Mouse (Mus musculus): ENCODE data around the gene Sap18. TPM values are rescaled to one million over a fixed set of nuclear protein-coding genes. Genes with fewer than 3 reads are reported as not detected.

Gene Sap18
- polyA plus RNA-seq, 1 experiment from 2014 or later: 34.0 TPM

DNA sequence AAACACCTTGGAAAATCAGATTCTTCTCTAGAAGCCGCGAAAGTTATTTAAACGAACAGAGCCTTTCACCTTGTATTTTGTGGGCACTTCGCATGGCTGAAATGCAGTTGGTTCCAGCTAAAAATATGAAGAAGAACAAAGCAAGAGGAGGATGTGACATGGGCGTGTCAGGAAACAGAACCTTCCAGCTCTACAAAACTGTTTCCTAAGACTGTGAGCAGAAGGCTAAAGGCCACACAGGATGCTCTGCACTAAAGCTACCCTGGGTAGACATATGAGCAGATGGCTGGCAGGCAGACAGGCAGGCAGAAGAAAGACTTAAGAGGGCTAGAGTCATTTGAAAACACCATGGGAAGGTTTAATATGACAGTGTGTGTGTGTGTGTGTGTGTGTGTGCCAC lies 28.9 kb upstream of the Sap18 start:
- H3K9ac ChIP-seq: no peak overlapping the region
- no peaks in the 10 kb centered on the region for H3K36me3 ChIP-seq (replicated peaks; ENCODE audit: control insufficient read depth, insufficient read depth)
- ATAC-seq (ENCODE audit: low FRiP score): no peak
- H3K27me3 ChIP-seq (ENCODE audit: control insufficient read depth, insufficient read depth, low read length): no peaks in the 10 kb centered on the region
- H3K4me2 ChIP-seq (replicated peaks): no peak overlapping the region
- no peaks in the 10 kb centered on the region for H3K4me1 ChIP-seq (replicated peaks; ENCODE audit: control insufficient read depth, insufficient read depth, low read length)
- H3K9me3 ChIP-seq (ENCODE audit: control insufficient read depth, low read length): no peaks in the 10 kb centered on the region
- WGBS: 93% methylated on average over 5 of the region's 5 CpGs
- no peak for DNase-seq (ENCODE audit: low spot score)
- H3K27ac ChIP-seq: no peak overlapping the region
- no peak overlapping the region for H3K4me3 ChIP-seq (replicated peaks; ENCODE audit: low read length)

DNA sequence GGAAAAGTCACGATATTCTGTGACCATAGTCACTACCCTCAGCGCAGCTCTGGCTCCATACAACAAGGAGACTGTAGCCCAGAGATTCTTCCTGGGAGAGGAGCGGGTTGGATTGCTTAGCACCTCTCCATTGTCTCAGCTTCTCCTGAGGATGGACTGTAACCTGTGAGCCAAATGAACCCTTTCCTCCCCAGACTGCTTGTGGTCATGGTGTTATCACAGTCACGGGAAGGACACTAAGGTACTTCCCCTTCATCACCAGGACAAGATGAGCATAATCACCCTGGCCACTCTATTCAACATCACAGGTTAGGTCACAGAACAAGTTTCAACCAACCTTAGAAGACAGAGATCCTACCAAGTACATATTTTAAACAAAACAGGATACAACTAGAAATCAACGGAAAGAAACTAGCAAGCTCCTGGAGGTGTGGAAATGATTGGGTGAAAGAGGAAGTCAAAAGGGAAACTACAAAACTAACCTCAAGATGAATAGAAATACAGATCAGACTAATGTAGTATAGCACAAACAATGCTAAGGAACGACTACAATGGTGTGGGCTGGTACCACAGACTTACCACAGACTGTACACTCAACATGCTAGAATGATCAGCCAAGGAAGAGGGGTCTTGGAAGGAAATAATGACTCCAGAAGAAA lies 25.7 kb upstream of the Sap18 start:
- Histone ChIP-seq H3K4me1 (replicated peaks; ENCODE audit: control insufficient read depth, insufficient read depth, low read length) (no peaks in the 10 kb centered on the region), H3K27ac (no peak overlapping the region), H3K9ac (no peak overlapping the region), H3K9me3 (ENCODE audit: control insufficient read depth, low read length) (no peaks in the 10 kb centered on the region), H3K36me3 (replicated peaks; ENCODE audit: control insufficient read depth, insufficient read depth) (no peaks in the 10 kb centered on the region), H3K4me2 (replicated peaks) (no peak overlapping the region), H3K4me3 (replicated peaks; ENCODE audit: low read length) (no peak overlapping the region), H3K27me3 (ENCODE audit: control insufficient read depth, insufficient read depth, low read length) (no peaks in the 10 kb centered on the region)
- ATAC-seq (ENCODE audit: low FRiP score) (no peak), DNase-seq (ENCODE audit: low spot score) (no peak)
- 88% methylated on average over 6 of the region's 6 CpGs for WGBS

DNA sequence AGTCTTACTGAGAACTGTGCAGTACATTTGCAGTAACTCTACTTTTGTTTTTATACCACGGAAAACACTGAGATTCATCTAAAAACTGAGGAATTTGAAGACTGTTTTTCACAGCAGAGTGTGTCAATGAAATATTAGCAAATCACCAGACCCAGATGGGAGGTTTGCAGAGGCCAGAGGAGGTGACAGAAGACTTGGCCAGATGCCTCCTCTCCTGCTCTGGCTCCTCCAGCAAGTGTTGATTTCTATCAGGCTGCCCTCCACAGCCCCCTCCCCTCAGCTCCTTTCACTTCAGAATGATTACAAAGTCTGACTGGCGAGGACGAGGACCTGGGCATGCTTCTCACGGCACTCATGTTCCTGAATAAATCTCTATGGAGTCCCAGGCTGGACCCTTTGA lies 10.6 kb upstream of the Sap18 start:
- DNase-seq (ENCODE audit: low spot score) (no peak), ATAC-seq (ENCODE audit: low FRiP score) (no peak)
- H3K27ac ChIP-seq: no peak overlapping the region
- WGBS: 74% methylated on average over 4 of the region's 4 CpGs
- no peaks in the 10 kb centered on the region for H3K4me1 ChIP-seq (replicated peaks; ENCODE audit: control insufficient read depth, insufficient read depth, low read length)
- no peak overlapping the region for H3K4me2 ChIP-seq (replicated peaks)
- H3K27me3 ChIP-seq (ENCODE audit: control insufficient read depth, insufficient read depth, low read length): no peaks in the 10 kb centered on the region
- H3K4me3 ChIP-seq (replicated peaks; ENCODE audit: low read length): no peak overlapping the region
- H3K9me3 ChIP-seq (ENCODE audit: control insufficient read depth, low read length): no peaks in the 10 kb centered on the region
- no peak overlapping the region for H3K9ac ChIP-seq
- no peaks in the 10 kb centered on the region for H3K36me3 ChIP-seq (replicated peaks; ENCODE audit: control insufficient read depth, insufficient read depth)

DNA sequence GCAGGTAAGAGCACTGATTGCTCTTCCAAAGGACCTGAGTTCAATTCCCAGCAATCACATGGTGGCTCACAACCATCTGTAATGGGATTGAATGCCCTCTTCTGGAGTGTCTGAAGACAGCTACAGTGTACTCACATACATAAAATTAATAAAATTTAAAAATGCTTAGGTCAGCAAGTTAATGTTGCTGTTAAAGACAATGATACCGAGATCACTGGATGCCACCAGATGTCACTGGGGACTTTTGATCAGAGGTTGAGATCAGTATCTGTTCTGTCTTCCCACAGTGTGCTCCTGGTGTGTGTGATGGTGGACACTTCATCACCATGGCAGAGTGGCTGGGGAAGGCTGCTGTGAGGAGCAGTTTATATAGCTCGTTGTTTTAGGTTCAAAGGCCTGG lies 8.7 kb upstream of the Sap18 start:
- H3K4me3 ChIP-seq (replicated peaks; ENCODE audit: low read length): no peak overlapping the region
- ATAC-seq (ENCODE audit: low FRiP score) (no peak), DNase-seq (ENCODE audit: low spot score) (no peak)
- H3K27me3 ChIP-seq (ENCODE audit: control insufficient read depth, insufficient read depth, low read length): no peaks in the 10 kb centered on the region
- H3K9ac ChIP-seq: no peak overlapping the region
- H3K4me1 ChIP-seq (replicated peaks; ENCODE audit: control insufficient read depth, insufficient read depth, low read length): no peaks in the 10 kb centered on the region
- H3K27ac ChIP-seq: no peak overlapping the region
- no peak overlapping the region for H3K4me2 ChIP-seq (replicated peaks)
- H3K36me3 ChIP-seq (replicated peaks; ENCODE audit: control insufficient read depth, insufficient read depth): no peaks in the 10 kb centered on the region
- 77% methylated on average over 2 of the region's 2 CpGs for WGBS
- H3K9me3 ChIP-seq (ENCODE audit: control insufficient read depth, low read length): no peaks in the 10 kb centered on the region

DNA sequence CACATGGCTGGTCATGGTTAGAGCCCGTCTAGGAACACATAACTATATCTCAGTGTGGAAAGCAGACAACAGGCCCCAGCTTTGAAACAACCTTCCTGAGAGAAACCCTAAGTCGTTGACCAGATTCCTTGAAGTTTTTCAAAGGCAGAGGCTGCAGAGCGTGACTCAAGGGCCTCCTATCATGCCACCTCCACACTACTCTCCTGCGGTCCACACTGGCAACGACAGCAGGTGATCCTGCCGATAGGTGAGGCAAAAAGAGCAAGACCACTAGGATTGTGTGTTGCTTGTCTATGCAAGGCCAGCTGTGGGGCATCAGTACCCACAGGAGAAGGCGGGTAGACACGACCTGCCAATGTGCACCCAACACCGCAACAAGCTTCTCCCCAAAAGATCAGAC lies 8.2 kb upstream of the Sap18 start:
- no peaks in the 10 kb centered on the region for H3K4me1 ChIP-seq (replicated peaks; ENCODE audit: control insufficient read depth, insufficient read depth, low read length)
- ATAC-seq (ENCODE audit: low FRiP score) (no peak), DNase-seq (ENCODE audit: low spot score) (no peak)
- no peak overlapping the region for H3K4me3 ChIP-seq (replicated peaks; ENCODE audit: low read length)
- no peaks in the 10 kb centered on the region for H3K36me3 ChIP-seq (replicated peaks; ENCODE audit: control insufficient read depth, insufficient read depth)
- 94% methylated on average over 9 of the region's 9 CpGs for WGBS
- no peak overlapping the region for H3K27ac ChIP-seq
- H3K9me3 ChIP-seq (ENCODE audit: control insufficient read depth, low read length): no peaks in the 10 kb centered on the region
- no peak overlapping the region for H3K4me2 ChIP-seq (replicated peaks)
- H3K27me3 ChIP-seq (ENCODE audit: control insufficient read depth, insufficient read depth, low read length): no peaks in the 10 kb centered on the region
- H3K9ac ChIP-seq: no peak overlapping the region

DNA sequence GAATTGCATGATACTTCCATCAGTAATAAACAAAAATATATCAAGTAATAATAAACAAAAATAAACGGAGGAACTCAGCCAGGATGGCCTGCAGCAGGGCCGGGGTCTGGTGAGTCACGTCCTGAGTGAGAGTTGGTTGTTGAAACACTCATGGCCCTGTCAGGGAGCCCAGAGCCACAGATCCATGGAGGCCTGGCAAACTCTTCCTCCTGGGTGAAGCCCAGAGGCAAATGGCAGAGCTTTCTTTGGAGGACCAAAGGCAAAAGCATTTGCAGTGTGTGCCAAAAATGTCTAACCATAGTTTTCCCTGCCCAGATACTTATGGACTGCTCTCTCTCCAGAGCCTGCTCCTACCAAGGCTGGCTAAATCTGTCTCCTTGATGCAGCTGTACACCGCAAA lies 6.8 kb upstream of the Sap18 start:
- Histone ChIP-seq H3K4me2 (replicated peaks) (no peak overlapping the region), H3K27me3 (ENCODE audit: control insufficient read depth, insufficient read depth, low read length) (no peaks in the 10 kb centered on the region), H3K9ac (no peak overlapping the region), H3K36me3 (replicated peaks; ENCODE audit: control insufficient read depth, insufficient read depth) (no peaks in the 10 kb centered on the region), H3K4me3 (replicated peaks; ENCODE audit: low read length) (no peak overlapping the region), H3K9me3 (ENCODE audit: control insufficient read depth, low read length) (no peaks in the 10 kb centered on the region), H3K27ac (no peak overlapping the region), H3K4me1 (replicated peaks; ENCODE audit: control insufficient read depth, insufficient read depth, low read length) (no peaks in the 10 kb centered on the region)
- WGBS: 83% methylated on average over 4 of the region's 4 CpGs
- DNase-seq (ENCODE audit: low spot score) (no peak), ATAC-seq (ENCODE audit: low FRiP score) (no peak)

DNA sequence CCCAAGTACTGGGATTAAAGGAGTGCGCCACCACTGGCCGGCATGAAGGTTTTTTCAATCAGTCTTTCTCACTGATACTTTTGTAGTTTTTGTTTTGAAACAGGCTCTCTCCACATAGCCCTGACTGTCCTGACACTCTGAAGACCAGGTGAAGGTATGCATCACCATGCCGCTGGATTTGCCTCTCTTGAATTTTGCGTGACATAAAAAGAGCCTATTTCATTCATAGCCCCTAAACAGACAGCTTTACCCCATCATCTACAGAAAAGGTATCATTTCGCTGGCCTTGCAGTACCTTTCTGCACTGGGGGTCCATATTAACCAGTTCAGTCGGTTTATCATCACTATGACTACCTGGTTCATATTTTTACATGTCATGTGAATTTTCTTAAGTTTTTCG lies 429 bp upstream of the Sap18 start:
- peaks cover 20% of the 10 kb centered on the region for H3K4me1 ChIP-seq (replicated peaks; ENCODE audit: control insufficient read depth, insufficient read depth, low read length)
- WGBS: 14% methylated on average over 7 of the region's 7 CpGs
- peak; percentile 77 for ATAC-seq (ENCODE audit: low FRiP score)
- H3K27me3 ChIP-seq (ENCODE audit: control insufficient read depth, insufficient read depth, low read length): no peaks in the 10 kb centered on the region
- peaks cover 14% of the 10 kb centered on the region for H3K36me3 ChIP-seq (replicated peaks; ENCODE audit: control insufficient read depth, insufficient read depth)
- H3K4me3 ChIP-seq (replicated peaks; ENCODE audit: low read length): peak overlapping the region; percentile 88
- no peaks in the 10 kb centered on the region for H3K9me3 ChIP-seq (ENCODE audit: control insufficient read depth, low read length)
- peak overlapping the region; percentile 76 for H3K27ac ChIP-seq
- no peak for DNase-seq (ENCODE audit: low spot score)
- peak overlapping the region; percentile 57 for H3K9ac ChIP-seq
- peak overlapping the region; percentile 54 for H3K4me2 ChIP-seq (replicated peaks)

DNA sequence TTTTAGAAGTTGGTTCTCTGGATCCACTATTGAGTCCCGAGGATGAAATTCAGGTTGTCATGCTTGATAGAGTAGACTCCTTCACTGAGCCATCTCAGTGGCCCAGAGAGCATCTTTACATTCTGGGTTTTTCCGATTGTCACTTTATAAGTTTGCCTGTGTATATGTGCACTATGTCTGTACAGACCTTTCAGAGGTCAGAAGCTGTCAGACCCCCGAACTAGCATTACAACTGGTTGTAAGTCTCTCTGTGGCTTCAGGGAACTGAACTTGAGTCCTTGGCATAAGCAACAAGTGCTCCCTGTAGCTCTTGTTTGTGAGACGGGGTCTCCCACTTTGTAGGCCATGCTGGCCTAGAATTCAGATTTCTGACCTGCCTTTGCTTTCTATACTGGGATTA lies 5.8 kb downstream of the Sap18 start:
- 88% methylated on average over 4 of the region's 4 CpGs for WGBS
- ATAC-seq (ENCODE audit: low FRiP score) (no peak), DNase-seq (ENCODE audit: low spot score) (no peak)
- Histone ChIP-seq H3K9ac (no peak overlapping the region), H3K27ac (no peak overlapping the region), H3K27me3 (ENCODE audit: control insufficient read depth, insufficient read depth, low read length) (no peaks in the 10 kb centered on the region), H3K9me3 (ENCODE audit: control insufficient read depth, low read length) (no peaks in the 10 kb centered on the region), H3K4me2 (replicated peaks) (no peak overlapping the region), H3K4me1 (replicated peaks; ENCODE audit: control insufficient read depth, insufficient read depth, low read length) (peaks cover 17% of the 10 kb centered on the region), H3K4me3 (replicated peaks; ENCODE audit: low read length) (no peak overlapping the region), H3K36me3 (replicated peaks; ENCODE audit: control insufficient read depth, insufficient read depth) (peaks cover 67% of the 10 kb centered on the region)

DNA sequence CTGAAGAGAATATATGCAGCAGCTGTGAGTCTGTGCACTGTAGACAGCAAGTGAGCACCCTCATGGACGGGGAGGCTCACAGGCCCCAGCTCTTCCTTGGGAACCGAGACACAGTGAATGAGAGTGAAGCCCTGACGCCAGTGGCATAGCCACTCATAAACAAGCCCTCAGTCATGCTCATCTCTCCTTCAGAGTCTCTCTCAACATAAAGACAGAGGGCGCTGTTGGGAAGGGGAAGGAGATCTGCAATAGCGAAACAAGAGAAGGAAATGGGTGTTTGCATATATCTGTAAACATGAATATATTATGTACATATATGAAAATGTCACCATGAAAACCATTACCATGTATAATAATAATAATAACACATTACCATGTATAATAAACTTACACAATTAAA lies 10.6 kb downstream of the Sap18 start:
- ATAC-seq (ENCODE audit: low FRiP score): no peak
- no peaks in the 10 kb centered on the region for H3K4me1 ChIP-seq (replicated peaks; ENCODE audit: control insufficient read depth, insufficient read depth, low read length)
- no peaks in the 10 kb centered on the region for H3K9me3 ChIP-seq (ENCODE audit: control insufficient read depth, low read length)
- H3K27me3 ChIP-seq (ENCODE audit: control insufficient read depth, insufficient read depth, low read length): no peaks in the 10 kb centered on the region
- H3K4me2 ChIP-seq (replicated peaks): no peak overlapping the region
- H3K36me3 ChIP-seq (replicated peaks; ENCODE audit: control insufficient read depth, insufficient read depth): peaks cover 48% of the 10 kb centered on the region
- DNase-seq (ENCODE audit: low spot score): no peak
- WGBS: 69% methylated on average over 5 of the region's 5 CpGs
- H3K27ac ChIP-seq: no peak overlapping the region
- H3K4me3 ChIP-seq (replicated peaks; ENCODE audit: low read length): no peak overlapping the region
- H3K9ac ChIP-seq: no peak overlapping the region

DNA sequence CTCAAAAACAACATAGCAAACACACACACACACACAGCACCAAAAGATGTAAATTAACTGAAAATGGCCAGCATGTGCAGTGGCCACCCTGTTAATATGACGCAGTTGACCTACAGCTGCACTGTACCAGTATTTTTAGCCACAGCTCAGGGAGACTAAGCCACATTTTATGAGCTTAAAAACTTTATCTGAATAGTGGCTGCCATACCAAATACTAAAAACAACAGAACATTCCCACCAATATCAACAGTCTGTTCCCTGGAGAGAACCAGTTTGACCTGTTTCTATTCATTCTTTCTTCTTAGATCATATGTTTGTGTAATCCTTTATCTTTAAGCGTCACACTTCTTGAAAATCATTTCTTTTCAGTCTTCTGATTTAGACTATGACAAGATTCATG lies 12.9 kb downstream of the Sap18 start:
- 95% methylated on average over 2 of the region's 2 CpGs for WGBS

More for the DNA sequence above, 12.9 kb downstream of the Sap18 start:
- DNase-seq (ENCODE audit: low spot score): no peak
- no peak for ATAC-seq (ENCODE audit: low FRiP score)
- H3K27ac ChIP-seq: no peak overlapping the region
- H3K36me3 ChIP-seq (replicated peaks; ENCODE audit: control insufficient read depth, insufficient read depth): peaks cover 25% of the 10 kb centered on the region
- H3K9me3 ChIP-seq (ENCODE audit: control insufficient read depth, low read length): no peaks in the 10 kb centered on the region
- no peak overlapping the region for H3K4me3 ChIP-seq (replicated peaks; ENCODE audit: low read length)
- H3K4me2 ChIP-seq (replicated peaks): no peak overlapping the region
- H3K27me3 ChIP-seq (ENCODE audit: control insufficient read depth, insufficient read depth, low read length): no peaks in the 10 kb centered on the region
- no peak overlapping the region for H3K9ac ChIP-seq
- no peaks in the 10 kb centered on the region for H3K4me1 ChIP-seq (replicated peaks; ENCODE audit: control insufficient read depth, insufficient read depth, low read length)
